18 mouse cellular contexts compared by ENCODE assay signal in the genomic region with DNA sequence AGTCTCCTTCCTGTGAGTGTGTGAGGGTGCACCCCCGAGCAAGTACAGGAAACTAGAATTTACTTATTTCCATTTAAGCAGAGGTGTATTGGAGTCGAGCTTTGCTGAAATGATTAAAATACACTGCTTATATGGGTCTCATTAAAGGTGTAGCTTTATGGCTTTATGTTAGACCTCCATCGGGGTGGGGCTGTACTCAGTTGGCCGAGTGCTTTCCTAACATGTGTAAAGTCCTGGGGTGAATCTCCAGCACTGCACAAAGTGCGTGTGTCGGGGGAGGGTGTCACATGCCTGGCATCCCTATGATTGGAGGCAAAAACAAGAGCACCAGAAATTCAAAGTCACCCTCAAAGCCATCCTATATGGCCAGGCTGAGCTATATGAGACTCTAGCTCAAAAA. TPM values are rescaled to one million over a fixed set of nuclear protein-coding genes. Genes with fewer than 3 reads are reported as not detected.
DNase-seq lines count a peak whose midpoint lies in the region; ATAC-seq lines count a peak whose summit lies in the region.
"Had no signal": no experiment of that assay in that cellular context is flagged by ENCODE, and none has a peak within 500 bp of the region (broad histone marks: within the 10 kb centered on the region; RNA-seq: fewer than 3 reads in every experiment).

No protein-coding gene starts in this region.

- no peaks in the 10 kb centered on the region for H3K36me3 ChIP-seq in intestine, embryonic 16.5 days (ENCODE audit: control insufficient read depth, insufficient read depth, low read length)
- H3K36me3 ChIP-seq in intestine, embryonic 15.5 days = no peaks in the 10 kb centered on the region
- H3K36me3 ChIP-seq: G1E had no signal

- no peak overlapping the region for H3K9ac ChIP-seq in intestine, embryonic 16.5 days (ENCODE audit: low read depth, low read length)
- no peak overlapping the region for H3K9ac ChIP-seq in intestine, embryonic 15.5 days

- peaks cover 3% of the 10 kb centered on the region; the same call in 1 of the 2 replicates for H3K4me1 ChIP-seq in intestine, embryonic 16.5 days (ENCODE audit: control insufficient read depth, insufficient read depth, low read length)
- H3K4me1 ChIP-seq in intestine, embryonic 15.5 days (replicated peaks) = 0 out of 2 replicates have a peak, but pooled peaks cover 4% of the 10 kb centered on the region

- DNase-seq in heart, adult 11 months = peak; percentile 78
- DNase-seq in heart, adult 18-20 months = no peak
- DNase-seq: adrenal gland, adult 2 months; adrenal gland, adult 8-10 months; adrenal gland, postnatal 10 days; adrenal gland, postnatal 14 days; adrenal gland, postnatal 25 days; adrenal gland, postnatal 36 days; cerebellum, adult 11 months; cerebellum, adult 11-12 months; cerebellum, adult 18-20 months had no signal

- H3K27ac ChIP-seq in intestine, embryonic 16.5 days (ENCODE audit: low read length) = no peak overlapping the region
- H3K27ac ChIP-seq in intestine, embryonic 15.5 days = no peak overlapping the region

- WGBS in intestine, embryonic 16.5 days = 75% methylated on average over 6 of the region's 6 CpGs
- 73% methylated on average over 6 of the region's 6 CpGs for WGBS in intestine, embryonic 15.5 days

- no peaks in the 10 kb centered on the region for H3K9me3 ChIP-seq in intestine, embryonic 16.5 days (ENCODE audit: control insufficient read depth, low read length)
- H3K9me3 ChIP-seq in intestine, embryonic 15.5 days = no peaks in the 10 kb centered on the region
- H3K9me3 ChIP-seq: G1E had no signal

- no peaks in the 10 kb centered on the region for H3K27me3 ChIP-seq in intestine, embryonic 16.5 days (replicated peaks; ENCODE audit: control insufficient read depth, insufficient read depth, low read length)
- no peaks in the 10 kb centered on the region for H3K27me3 ChIP-seq in intestine, embryonic 15.5 days (replicated peaks)
- H3K27me3 ChIP-seq: CH12.LX, Patski had no signal

- H3K4me3 ChIP-seq in intestine, embryonic 16.5 days (ENCODE audit: low read length) = no peak overlapping the region
- no peak overlapping the region for H3K4me3 ChIP-seq in intestine, embryonic 15.5 days (replicated peaks)

- H3K4me2 ChIP-seq in intestine, embryonic 16.5 days (ENCODE audit: low read depth, low read length) = no peak overlapping the region
- H3K4me2 ChIP-seq in intestine, embryonic 15.5 days (replicated peaks) = no peak overlapping the region

- ATAC-seq in intestine, embryonic 16.5 days = peak; percentile 52; the same call in 1 of the 2 replicates
- ATAC-seq in intestine, embryonic 15.5 days = no peak
- ATAC-seq: activated CD4-positive, CD25-positive, alpha-beta regulatory T cell, adult 4 months; CD4-positive, CD25-positive, alpha-beta regulatory T cell, adult 4 months; Patski had no signal

RNA-seq across cellular contexts. Expression of a gene that starts 49.3 kb away (rescaled TPM):
- total RNA-seq in heart, adult 18-20 months (2021) = 10 to 100 TPM; 21.1 to 27.0 TPM
- polyA plus RNA-seq in intestine, embryonic 16.5 days (2015; fragmentation: Nextera tagmentation; extraction: Ambion mirVana) = 6.1 and 6.6 TPM in 2 replicates
- 6.9 and 7.8 TPM in 2 replicates for polyA plus RNA-seq in intestine, embryonic 15.5 days (2015; fragmentation: Nextera tagmentation; extraction: Ambion mirVana)
